Mouse (Mus musculus): ENCODE measurements around the gene Izumo1.

The Izumo1 gene

DNA sequence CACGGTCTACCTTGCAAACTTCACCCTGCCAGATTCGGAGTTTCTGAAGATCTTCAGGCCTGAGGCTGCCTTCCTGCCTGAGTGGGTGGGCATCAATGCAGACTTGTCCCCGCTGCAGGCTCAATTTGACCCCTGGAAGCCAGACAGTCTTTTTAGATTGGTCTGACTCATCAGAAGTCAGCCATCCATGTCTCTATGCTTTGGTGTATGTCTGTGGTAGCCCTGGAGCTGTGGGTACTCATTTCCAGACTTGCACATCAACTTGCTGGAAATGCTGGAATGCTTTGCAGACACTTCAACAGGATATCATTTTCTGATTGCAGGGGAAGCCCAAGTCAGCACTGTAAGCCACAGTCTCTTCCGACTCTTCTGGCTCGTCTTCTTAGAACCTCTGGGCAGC lies 2.0 kb upstream of the Izumo1 start:
- no peak for DNase-seq

- no peak for DNase-seq
Measured at GRCm38 (mm10) chr7:45623507-45623906, 1.9 kb downstream of the Izumo1 start.

DNA sequence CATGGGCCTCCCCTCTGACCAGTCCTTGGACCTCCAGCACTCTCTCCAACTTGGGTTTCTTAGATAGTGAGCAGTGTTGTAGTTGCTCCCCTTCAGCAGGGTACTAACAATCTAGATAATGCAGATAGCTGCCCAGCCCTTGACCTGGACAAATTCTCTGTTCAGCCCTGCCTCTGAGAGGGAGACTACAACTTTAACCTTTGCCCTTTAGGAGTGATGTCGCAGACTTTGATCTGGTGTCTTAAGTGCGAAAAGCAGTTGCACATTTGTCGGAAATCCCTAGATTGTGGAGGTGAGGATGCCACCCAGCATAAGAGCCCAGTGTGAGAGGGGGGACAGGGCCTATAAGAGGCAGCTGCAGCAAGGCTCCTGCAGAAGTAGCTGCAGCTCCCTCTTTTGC lies 3.1 kb downstream of the Izumo1 start:
- DNase-seq = no peak

DNA sequence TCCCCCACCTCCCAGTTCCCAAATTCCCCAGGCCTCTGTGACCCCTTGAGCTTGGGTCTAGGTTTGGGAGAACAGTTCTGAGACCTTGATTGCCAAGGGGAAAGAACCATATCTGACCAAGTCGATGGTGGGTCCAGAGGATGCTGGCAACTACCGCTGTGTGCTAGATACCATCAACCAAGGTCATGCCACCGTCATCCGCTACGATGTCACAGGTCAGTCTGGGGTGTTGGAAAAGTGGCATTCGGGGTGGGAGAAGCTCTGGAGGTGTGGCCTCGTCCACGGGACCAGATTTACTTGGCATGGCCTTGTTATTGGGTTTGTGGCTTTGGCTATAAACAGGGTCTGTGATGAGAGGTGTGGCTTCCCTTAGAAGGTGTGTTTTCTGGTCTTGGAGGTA lies 3.9 kb downstream of the Izumo1 start:
- no peak for DNase-seq

DNA sequence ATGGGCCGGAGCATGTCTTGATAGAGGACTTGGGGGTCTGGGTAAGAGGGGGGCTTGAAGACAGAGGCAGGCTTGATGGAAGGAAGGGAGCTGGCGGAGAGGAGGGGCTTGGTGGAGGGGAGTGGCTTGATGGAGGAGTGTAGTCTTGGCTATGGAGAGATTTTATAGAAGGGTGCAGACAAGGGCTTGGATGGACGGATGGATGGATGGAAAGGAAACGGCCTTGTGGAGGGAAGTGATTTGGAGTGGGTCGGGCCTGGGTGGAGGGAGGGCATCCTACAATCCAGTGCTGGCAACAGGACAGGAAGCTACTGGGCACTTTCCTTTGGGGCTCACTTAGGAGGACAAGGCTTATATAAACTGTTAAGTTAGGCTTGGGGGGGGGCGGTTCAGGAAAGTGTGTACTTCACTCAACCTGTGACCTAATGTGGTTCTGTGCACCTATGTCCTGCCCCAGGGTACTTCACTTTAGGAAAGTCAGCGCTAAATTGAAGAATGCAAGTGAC lies 5.0 kb downstream of the Izumo1 start:
- DNase-seq = no peak

GRCm38 (mm10) chr7:45627261-45627660 lies 5.7 kb downstream of the Izumo1 start, which contains the start of gene Rasip1:
Gene Rasip1 (plus strand): TSS chr7:45627488.
- DNase-seq = no peak

GRCm38 (mm10) chr7:45628364-45629294 lies 7.0 kb downstream of the Izumo1 start:
- peak; percentile 93 for DNase-seq

GRCm38 (mm10) chr7:45630064-45630907 lies 8.7 kb downstream of the Izumo1 start:
- DNase-seq = no peak

- peak; percentile 71 for DNase-seq
Measured at GRCm38 (mm10) chr7:45632499-45632898, 10.9 kb downstream of the Izumo1 start.

DNA sequence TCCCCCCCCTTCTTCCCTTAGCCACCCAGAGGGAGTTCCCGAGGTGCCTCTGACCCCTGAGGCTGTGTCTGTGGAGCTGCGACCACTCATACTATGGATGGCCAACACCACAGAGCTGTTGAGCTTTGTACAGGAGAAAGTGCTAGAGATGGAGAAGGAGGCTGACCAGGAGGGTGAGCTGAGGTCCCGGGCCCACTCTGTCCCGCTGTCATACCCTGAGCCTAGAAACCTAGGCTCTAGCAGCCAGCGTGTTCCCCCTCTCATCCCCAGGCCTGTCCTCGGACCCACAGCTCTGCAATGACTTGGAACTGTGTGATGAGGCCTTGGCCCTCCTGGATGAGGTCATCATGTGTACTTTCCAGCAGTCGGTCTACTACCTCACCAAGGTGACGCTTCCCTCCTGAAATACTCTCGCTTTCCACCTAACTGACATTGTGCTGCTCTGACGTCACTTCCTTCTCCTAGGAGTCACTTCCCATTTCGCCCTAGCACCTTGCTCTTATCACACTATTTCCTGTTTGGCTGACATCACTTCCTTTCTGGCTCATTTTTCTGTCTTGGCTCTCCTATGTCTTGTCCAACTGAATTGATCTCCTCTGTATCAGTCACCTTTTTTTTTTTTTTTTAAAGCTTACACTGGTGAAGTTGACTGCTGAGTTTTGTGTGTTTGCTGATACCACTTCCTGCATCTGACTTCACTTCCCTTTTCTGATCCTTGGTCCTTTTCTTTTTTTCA lies 13.5 kb downstream of the Izumo1 start:
- no peak for DNase-seq

DNA sequence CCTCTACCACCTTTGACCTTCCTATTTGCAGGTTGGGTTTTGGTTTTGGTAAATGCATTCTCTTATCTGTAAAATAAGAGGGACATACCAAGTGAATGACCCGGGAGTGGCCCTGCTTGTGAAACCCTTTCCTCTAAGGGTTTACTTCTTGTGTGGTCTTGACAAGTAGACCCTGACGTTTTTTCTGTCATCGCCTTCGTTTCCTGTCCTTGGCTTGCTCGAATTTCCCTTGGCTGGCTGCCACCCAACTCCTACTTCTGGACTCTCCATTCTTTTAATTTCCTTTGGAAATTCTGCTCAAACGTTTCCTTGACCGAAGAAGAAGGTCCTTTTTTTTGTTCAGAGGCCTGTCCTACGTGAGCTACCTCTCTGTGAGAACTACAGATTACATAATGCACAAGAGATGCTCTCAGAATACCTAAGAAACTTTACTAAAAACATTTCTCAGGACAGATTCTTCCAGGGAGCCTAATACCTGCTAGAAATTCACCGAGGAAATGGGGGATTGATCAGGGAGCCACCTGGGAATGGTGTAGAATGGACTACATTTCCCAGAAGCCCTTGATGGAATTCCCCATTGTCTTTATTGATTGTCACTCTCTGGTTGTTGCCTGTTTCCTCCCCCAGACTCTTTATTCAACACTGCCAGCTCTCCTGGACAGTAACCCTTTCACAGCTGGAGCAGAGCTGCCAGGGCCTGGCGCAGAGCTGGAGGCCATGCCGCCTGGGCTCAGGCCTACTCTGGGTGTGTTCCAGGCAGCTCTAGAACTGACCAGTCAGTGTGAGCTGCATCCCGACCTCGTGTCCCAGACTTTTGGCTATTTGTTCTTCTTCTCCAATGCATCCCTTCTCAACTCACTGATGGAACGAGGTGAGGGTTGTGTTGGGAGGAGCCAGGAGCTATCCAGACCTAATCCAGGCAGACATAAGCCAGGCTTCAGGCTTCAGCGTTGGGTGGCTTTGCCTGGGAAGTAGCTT lies 14.4 kb downstream of the Izumo1 start:
- no peak for DNase-seq

DNA sequence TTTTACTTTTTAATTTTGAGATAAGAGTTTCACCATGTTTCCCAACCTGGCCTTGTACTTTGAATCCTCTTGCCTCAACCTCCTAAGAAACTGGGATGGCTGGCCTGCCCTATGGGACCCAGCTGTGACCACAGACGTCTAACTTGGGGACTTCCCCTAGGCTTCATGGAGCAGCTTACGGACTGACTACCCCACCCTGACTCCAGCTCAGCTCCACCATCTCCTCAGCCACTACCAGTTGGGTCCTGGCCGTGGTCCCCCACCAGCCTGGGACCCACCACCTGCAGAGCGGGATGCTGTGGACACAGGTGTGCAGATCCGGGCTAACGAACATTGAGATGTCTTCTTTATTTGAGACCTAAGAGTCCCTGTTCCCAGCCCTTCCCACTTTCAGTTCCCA lies 16.1 kb downstream of the Izumo1 start:
- DNase-seq = no peak

GRCm38 (mm10) chr7:45638623-45639401 lies 17.2 kb downstream of the Izumo1 start:
- DNase-seq = peak; percentile 98

- DNase-seq = peak; percentile 49
Measured at GRCm38 (mm10) chr7:45639561-45640027, 18.0 kb downstream of the Izumo1 start, which contains the start of gene Mamstr. Gene Mamstr (plus strand): TSS chr7:45639977.

DNA sequence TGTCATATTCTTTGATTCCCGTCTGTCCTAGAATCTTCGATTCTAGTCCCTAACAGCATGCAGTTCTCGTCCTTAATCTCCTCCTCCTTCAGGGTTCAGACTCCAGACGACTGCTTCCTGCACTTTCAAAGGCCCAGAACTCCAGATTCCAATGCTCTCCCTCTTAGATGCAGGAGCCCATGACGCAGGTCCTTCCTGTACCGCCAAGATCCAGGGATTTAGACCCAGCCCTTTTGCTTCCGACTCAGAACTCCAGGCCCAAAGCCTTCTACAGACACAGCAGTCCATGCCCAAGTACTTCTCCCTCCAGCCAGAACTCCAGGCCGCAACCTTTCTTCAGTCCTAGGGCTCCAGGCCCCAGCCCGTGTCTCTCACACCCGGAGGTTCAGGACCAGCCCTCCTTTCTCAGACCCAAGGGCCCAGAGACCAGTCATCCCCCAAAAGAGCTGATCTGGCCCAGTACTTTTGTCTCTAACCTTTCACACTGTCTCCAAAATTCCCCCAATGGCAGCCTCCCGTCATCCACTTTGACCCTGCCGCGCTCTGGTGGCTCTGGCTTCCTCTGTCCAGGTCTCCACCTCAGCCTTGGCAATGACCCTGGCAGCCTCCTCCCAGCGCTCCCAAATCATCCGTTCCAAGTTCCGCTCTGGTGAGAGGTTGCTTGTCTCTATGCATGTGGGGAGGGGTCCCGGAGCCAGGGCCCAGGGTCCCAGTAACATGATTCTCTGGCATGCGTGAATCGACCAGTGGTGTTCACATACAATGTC lies 18.8 kb downstream of the Izumo1 start:
- no peak for DNase-seq

DNA sequence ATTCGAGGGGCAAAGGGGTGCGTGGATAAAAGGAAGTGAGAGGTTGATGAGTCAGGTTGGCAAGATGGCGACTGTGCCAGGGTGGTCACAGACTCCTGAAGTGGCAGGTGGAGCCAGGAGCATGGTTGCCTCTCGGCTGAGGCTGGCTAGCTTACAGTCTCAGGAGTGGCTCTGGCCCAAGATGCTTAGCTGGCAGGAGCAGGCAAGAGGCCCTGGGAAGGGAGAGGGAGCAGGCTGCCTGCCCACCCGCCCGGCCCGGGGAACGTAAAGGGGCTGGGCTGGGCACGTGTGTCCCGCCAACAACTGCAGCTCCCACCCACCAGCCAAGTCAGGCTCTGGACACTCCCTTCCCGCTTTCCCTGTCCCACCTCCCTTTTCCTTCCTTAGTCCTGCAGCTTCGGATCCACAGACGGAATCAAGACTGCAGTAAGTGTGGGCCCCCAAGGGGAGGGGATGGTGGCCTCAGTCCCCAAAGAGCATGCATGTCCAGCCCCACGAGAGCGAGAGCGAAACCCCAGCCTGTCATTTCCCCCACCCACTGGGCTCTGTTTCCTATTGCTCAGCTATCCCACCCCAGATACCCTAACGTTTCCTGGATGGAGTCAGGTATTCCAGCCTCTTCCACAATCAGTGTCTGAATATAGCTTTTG lies 19.9 kb downstream of the Izumo1 start:
- peak; percentile 53 for DNase-seq

DNA sequence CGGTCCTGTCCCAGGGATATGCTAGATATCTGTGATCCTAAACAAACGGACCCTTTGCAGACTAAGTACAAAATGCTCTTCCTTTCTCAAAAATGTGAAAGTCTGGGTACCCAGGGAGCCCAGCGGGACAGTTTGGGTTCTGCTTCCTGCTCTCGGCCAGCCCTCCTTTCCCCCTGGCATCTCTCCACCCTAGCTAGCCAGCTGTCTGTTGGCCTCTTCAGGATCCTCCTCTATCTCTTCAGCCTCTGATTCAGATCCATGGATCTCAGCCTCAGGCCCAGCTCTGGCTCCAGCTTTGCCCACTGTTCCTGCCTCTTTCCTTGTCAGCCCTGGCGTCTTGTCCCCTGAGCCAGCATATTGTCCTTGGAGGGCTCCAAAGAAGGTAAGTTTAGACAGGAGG lies 20.5 kb downstream of the Izumo1 start:
- DNase-seq = no peak

GRCm38 (mm10) chr7:45642503-45643255 lies 21.1 kb downstream of the Izumo1 start:
- DNase-seq = peak; percentile 47
